Mouse (Mus musculus) small intestine, adult 2 months (tissue): ENCODE measurements around the gene Gm4969. TPM values are rescaled to one million over a fixed set of nuclear protein-coding genes. Genes with fewer than 3 reads are reported as not detected.
A peak's percentile ranks its signal among the peaks of the same experiment; 100 is the strongest.

ENCODE experiments used
- H3K27ac ChIP-seq: fragments of 200-500 bp; 2 replicates; pipeline ENCODE4 v1.5.1; 2012; ENCODE audit warnings: low read depth, low read length, control low read depth, inconsistent platforms; ENCODE audit not compliant: insufficient read depth
- H3K27me3 ChIP-seq: fragments of 200-500 bp; 2 replicates; pipeline ENCODE4 v1.6.1; 2012; ENCODE audit warnings: mild to moderate bottlenecking, moderate library complexity, low read length, inconsistent platforms; ENCODE audit not compliant: control insufficient read depth, insufficient read depth
- H3K36me3 ChIP-seq: fragments of 200-500 bp; 2 replicates; pipeline ENCODE4 v1.6.1; 2012; ENCODE audit warnings: mild to moderate bottlenecking, low read length, control low read depth, inconsistent platforms; ENCODE audit not compliant: control insufficient read depth, insufficient read depth
- H3K4me1 ChIP-seq: fragments of 200-500 bp; 2 replicates; pipeline ENCODE4 v1.6.1; 2012; ENCODE audit warnings: low read length, inconsistent platforms, mixed read lengths; ENCODE audit not compliant: control insufficient read depth, insufficient read depth, insufficient read length
- H3K4me3 ChIP-seq: fragments of 200-500 bp; 2 replicates; pipeline ENCODE4 v1.5.1; 2012; ENCODE audit warnings: low read depth, mild to moderate bottlenecking, control low read depth, inconsistent platforms, low read length, moderate library complexity
- CTCF ChIP-seq: fragments of 200-500 bp; IDR thresholded peaks from 2 replicates; pipeline ENCODE4 v1.5.1; 2012; ENCODE audit warnings: low read depth, mild to moderate bottlenecking, control low read depth, inconsistent platforms, low read length, moderate library complexity, mixed read lengths; ENCODE audit not compliant: insufficient replicate concordance, insufficient read length; ENCODE audit errors: extremely low read depth
- POLR2A ChIP-seq: fragments of 200-500 bp; IDR thresholded peaks from 2 replicates; pipeline ENCODE4 v1.6.1; 2012; ENCODE audit warnings: low read depth, mild to moderate bottlenecking, control low read depth, inconsistent platforms, low read length, moderate library complexity
- WGBS: fragments of 180-500 bp; shearing (Covaris S2); methylation state at CpG from one replicate; pipeline ENCODE4 v1.1.7; 2018; 5-methylcytosine and 5-hydroxymethylcytosine counted together
- polyA plus RNA-seq: library from polyadenylated mRNA; depleted of rRNA; stranded (reverse); fragments of >200 nt; gene quantifications from 2 replicates; pipeline ENCODE4 v1.2.3, GENCODE M21; 2012

Gene Gm4969
- polyA plus RNA-seq, 1 experiment: not detected

DNA sequence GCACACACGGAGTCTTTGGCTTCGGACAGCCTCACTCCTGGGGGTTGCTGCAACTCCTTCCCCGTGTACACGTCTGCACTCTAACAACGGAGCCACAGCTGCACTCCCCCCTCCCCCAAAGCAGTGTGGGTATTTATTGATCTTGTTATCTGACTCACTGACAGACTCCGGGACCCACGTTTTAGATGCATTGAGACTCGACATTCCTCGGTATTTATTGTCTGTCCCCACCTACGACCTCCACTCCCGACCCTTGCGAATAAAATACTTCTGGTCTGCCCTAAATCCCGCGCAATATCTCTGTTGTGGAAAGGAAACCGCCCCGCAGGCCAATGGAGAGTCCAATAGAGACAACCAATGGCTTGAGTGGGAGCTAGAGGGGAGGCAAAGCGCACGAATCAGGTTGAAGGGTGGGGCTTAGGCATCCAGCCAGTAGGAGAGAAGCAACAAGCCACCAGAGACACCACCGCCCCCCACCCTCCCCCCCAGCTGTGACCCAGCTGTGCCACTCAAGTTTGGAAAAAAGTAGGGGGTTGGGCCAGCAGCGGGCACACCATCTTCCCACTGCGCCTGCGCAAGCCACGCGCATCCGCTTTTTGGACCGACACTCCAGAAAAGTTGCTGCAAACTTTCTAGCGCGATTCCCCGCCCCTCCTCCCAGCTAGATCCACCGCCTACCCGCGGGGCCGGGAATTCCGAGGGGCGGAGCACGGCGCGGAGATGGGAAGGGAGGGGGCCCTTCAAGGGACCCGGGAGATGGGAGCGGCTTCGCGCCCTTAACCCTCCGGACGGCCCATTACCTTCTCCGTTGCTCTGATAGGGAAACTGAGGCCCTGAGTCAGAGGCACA is 24.4 kb downstream of the Gm4969 start:
- peak overlapping the region; percentile 92 for H3K4me3 ChIP-seq
- peaks cover 13% of the 10 kb centered on the region for H3K27me3 ChIP-seq
- 1% methylated on average over 45 of the region's 45 CpGs for WGBS
- H3K36me3 ChIP-seq: no peaks in the 10 kb centered on the region
- H3K27ac ChIP-seq: peak overlapping the region; percentile 90
- TF ChIP-seq CTCF (no peak), POLR2A (peak; percentile 39)
- H3K4me1 ChIP-seq: peaks cover 13% of the 10 kb centered on the region

DNA sequence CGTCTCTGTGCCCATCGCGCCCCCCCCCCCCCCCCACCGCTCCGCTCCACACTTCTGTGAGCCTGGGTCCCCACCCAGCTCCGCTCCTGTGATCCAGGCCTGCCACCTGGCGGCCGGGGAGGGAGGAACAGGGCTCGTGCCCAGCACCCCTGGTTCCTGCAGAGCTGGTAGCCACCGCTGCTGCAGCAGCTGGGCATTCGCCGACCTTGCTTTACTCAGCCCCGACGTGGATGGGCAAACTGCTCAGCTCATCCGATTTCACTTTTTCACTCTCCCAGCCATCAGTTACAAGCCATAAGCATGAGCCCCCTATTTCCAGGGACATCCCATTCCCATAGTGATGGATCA is 25.0 kb downstream of the Gm4969 start:
- peak overlapping the region; percentile 22; the same call in 1 of the 2 replicates for H3K27ac ChIP-seq
- peak; percentile 69 for TF ChIP-seq CTCF
- TF ChIP-seq POLR2A: no peak
- 4% methylated on average over 10 of the region's 15 CpGs for whole genome bisulfite sequencing

DNA sequence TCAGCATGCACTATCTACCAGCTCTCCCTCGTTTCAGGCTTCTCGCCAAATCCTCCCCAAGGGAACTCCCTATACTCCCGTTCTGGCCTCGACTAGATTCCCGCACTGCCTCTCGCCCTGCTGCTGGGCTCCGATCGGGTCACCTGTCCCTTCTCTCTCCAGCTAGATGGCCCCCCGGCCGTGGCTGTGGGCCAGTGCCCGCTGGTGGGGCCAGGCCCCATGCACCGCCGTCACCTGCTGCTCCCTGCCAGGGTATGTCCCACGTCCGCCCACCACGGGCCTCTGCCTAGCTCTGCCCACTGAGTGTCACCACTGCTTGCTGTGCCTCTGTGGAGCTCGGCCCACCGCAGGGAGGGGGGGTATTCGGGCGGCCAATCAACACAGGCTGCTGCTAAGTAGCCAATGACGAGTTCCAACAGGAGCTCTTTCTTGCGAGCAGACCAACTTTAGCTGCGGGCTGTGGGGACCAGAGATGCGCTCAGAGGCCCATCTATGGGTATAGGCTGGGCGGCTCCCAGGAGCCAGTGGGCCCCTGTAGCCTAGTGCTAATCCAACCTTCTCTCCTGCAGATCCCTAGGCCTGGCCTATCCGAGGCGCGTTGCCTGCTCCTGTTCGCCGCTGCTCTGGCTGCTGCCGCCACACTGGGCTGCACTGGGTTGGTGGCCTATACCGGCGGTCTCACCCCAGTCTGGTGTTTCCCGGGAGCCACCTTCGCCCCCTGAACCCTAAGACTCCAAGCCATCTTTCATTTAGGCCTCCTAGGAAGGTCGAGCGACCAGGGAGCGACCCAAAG is 25.6 kb downstream of the Gm4969 start:
- H3K4me1 ChIP-seq: peaks cover 13% of the 10 kb centered on the region
- H3K4me3 ChIP-seq: peak overlapping the region; percentile 92; the same call in 1 of the 2 replicates
- H3K27me3 ChIP-seq: peaks cover 13% of the 10 kb centered on the region
- no peak for TF ChIP-seq POLR2A
- no peak for TF ChIP-seq CTCF
- H3K27ac ChIP-seq: no peak overlapping the region
- no peaks in the 10 kb centered on the region for H3K36me3 ChIP-seq
- 50% methylated on average over 38 of the region's 38 CpGs for WGBS

More for the DNA sequence above, 25.0 kb downstream of the Gm4969 start:
- Histone ChIP-seq H3K27me3 (peaks cover 13% of the 10 kb centered on the region), H3K4me3 (peak overlapping the region; percentile 92), H3K4me1 (peaks cover 13% of the 10 kb centered on the region), H3K36me3 (no peaks in the 10 kb centered on the region)

- TF ChIP-seq POLR2A: no peak
- no peak for TF ChIP-seq CTCF
- Histone ChIP-seq H3K36me3 (no peaks in the 10 kb centered on the region), H3K4me1 (peaks cover 13% of the 10 kb centered on the region), H3K27ac (no peak overlapping the region), H3K27me3 (peaks cover 13% of the 10 kb centered on the region), H3K4me3 (no peak overlapping the region)
- 85% methylated on average over 17 of the region's 17 CpGs for WGBS
Measured at GRCm38 (mm10) chr7:19091913-19092312, 26.3 kb downstream of the Gm4969 start.

DNA sequence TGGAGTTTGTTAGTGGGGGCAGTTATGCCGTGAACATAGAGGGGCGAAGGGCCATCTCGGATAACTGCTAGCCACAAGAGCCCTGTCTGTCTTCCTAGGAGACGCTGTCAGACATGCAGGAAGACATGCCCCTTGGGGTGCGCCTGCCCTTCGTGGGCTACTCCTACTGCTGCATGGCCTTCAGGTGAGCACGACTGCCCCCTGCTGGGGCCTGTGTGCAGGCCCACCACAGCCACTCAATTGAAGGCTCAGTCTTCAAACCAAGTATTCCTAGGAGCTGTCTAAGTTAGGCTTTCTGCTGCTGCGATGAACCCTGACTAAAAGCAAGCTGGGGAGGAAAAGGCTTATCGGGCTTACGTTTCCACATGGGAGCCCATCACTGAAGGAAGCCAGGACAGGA is 29.4 kb downstream of the Gm4969 start:
- TF ChIP-seq POLR2A (no peak), CTCF (peak; percentile 71)
- Histone ChIP-seq H3K27ac (no peak overlapping the region), H3K4me1 (peaks cover 23% of the 10 kb centered on the region), H3K4me3 (no peak overlapping the region), H3K36me3 (no peaks in the 10 kb centered on the region), H3K27me3 (no peaks in the 10 kb centered on the region)
- WGBS: 53% methylated on average over 10 of the region's 10 CpGs

GRCm38 (mm10) chr7:19086760-19087159 is 31.4 kb downstream of the Gm4969 start:
- H3K4me1 ChIP-seq: peaks cover 17% of the 10 kb centered on the region
- no peaks in the 10 kb centered on the region; the same call in 1 of the 2 replicates for H3K27me3 ChIP-seq
- TF ChIP-seq POLR2A (no peak), CTCF (no peak)
- H3K27ac ChIP-seq: no peak overlapping the region
- no peaks in the 10 kb centered on the region for H3K36me3 ChIP-seq
- H3K4me3 ChIP-seq: no peak overlapping the region
- WGBS: 86% methylated on average over 18 of the region's 18 CpGs

DNA sequence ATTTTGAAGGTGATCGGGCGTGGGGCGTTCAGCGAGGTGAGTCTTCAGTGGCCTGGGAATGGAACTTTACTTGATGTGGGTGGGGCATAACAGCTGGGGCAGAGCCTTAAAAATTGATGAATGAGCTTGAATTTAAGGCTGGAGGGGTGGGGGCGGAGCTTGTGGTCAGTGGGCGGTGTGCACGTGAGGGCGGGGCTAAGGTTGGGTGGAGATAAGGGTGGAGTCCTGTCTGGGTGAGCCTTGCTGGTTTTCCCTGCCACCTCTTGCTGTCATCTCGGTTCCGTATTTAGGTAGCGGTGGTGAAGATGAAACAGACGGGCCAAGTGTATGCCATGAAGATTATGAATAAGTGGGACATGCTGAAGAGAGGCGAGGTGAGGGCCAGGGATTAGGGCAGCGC is 32.1 kb downstream of the Gm4969 start:
- Histone ChIP-seq H3K36me3 (no peaks in the 10 kb centered on the region), H3K27me3 (no peaks in the 10 kb centered on the region; the same call in 1 of the 2 replicates), H3K4me1 (peaks cover 17% of the 10 kb centered on the region), H3K27ac (peak overlapping the region; percentile 50; the same call in 1 of the 2 replicates), H3K4me3 (peak overlapping the region; percentile 44)
- 6% methylated on average over 14 of the region's 14 CpGs for WGBS
- TF ChIP-seq CTCF: no peak
- TF ChIP-seq POLR2A: no peak
